ENCODE assay signal across 13 mouse cellular contexts in the genomic region with DNA sequence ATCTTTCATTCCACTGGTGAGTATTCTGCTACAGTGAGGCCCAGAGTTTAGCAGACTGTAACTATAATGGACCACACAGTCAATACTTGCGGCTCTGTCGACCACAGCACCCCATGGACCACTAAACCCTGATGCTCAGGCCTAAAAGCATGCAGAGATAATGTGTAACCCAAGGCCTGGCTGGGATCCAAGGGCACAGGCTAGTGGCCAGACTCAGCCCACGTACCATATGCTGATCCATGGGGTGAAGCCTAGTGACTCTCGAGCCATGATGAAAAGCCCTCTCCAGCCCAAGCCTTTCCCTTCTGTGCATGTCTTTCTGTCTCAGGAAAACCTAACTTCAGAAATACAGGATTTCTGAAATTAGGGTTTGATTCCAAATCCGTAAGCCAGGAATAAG. TPM values are rescaled to one million over a fixed set of nuclear protein-coding genes. Genes with fewer than 3 reads are reported as not detected.
DNase-seq lines count a peak whose midpoint lies in the region; ATAC-seq and TF ChIP-seq lines count a peak whose summit lies in the region.
"Had no signal": no experiment of that assay in that cellular context is flagged by ENCODE, and none has a peak within 500 bp of the region (broad histone marks: within the 10 kb centered on the region; RNA-seq: fewer than 3 reads in every experiment).

No protein-coding gene starts in this region.

- no peak for TF ChIP-seq CTCF in liver, postnatal 0 days (IDR thresholded peaks at IDR 0.05; ENCODE audit: low read depth)
- TF ChIP-seq CTCF in thymus, adult 2 months (IDR thresholded peaks at IDR 0.05; ENCODE audit: borderline replicate concordance, control insufficient read depth, extremely low read depth, insufficient read depth, low read length, poor library complexity) = no peak

- no peak overlapping the region for H3K9ac ChIP-seq in liver, postnatal 0 days (replicated peaks)
- H3K9ac ChIP-seq: heart, embryonic 13.5 days; hindbrain, embryonic 15.5 days had no signal

- peak; percentile 22 for DNase-seq in adrenal gland, postnatal 14 days
- no peak for DNase-seq in adrenal gland, adult 2 months
- DNase-seq in liver, postnatal 0 days = peak; percentile 36
- no peak for DNase-seq in liver
- DNase-seq in cerebellum, adult 8-10 months = peak; percentile 93
- DNase-seq in kidney, postnatal 10 days = peak; percentile 72
- DNase-seq in thymus, adult 2 months = no peak
- DNase-seq in left cerebral cortex, postnatal 14 days (ENCODE audit: low spot score in 2 of 2) = no peak
- DNase-seq: lung, adult 18-20 months; thymus, postnatal 14 days had no signal

- H3K27me3 ChIP-seq in liver, postnatal 0 days (ENCODE audit: insufficient read depth, low read length) = no peaks in the 10 kb centered on the region
- no peaks in the 10 kb centered on the region for H3K27me3 ChIP-seq in thymus, adult 2 months (ENCODE audit: control insufficient read depth, insufficient read depth, low read length)
- H3K27me3 ChIP-seq: heart, embryonic 13.5 days; hindbrain, embryonic 15.5 days; megakaryocyte, embryonic 14.5 days had no signal

- ATAC-seq in liver, postnatal 0 days = no peak

- H3K27ac ChIP-seq in liver, postnatal 0 days (ENCODE audit: low read depth) = no peak overlapping the region
- no peak overlapping the region for H3K27ac ChIP-seq in thymus, adult 2 months (ENCODE audit: control insufficient read depth, insufficient read depth, low read length)
- H3K27ac ChIP-seq: heart, embryonic 13.5 days; hindbrain, embryonic 15.5 days had no signal

- no peak overlapping the region for H3K4me2 ChIP-seq in liver, postnatal 0 days (ENCODE audit: low read depth, low read length)
- H3K4me2 ChIP-seq: heart, embryonic 13.5 days; hindbrain, embryonic 15.5 days had no signal

- no peaks in the 10 kb centered on the region for H3K4me1 ChIP-seq in liver, postnatal 0 days (ENCODE audit: insufficient read depth)
- H3K4me1 ChIP-seq in thymus, adult 2 months (replicated peaks; ENCODE audit: control insufficient read depth, insufficient read depth, low read length) = no peaks in the 10 kb centered on the region

- no peak overlapping the region for H3K4me3 ChIP-seq in liver, postnatal 0 days (ENCODE audit: low read depth, low read length)
- H3K4me3 ChIP-seq in thymus, adult 2 months (ENCODE audit: control insufficient read depth, insufficient read depth, low read length) = no peak overlapping the region
- H3K4me3 ChIP-seq: heart, embryonic 13.5 days; hindbrain, embryonic 15.5 days; megakaryocyte, embryonic 14.5 days had no signal

- WGBS in liver, postnatal 0 days (ENCODE audit: insufficient replicate concordance) = 59% methylated on average over 5 of the region's 5 CpGs
- 96% methylated on average over 5 of the region's 5 CpGs for WGBS in thymus, adult 2 months

- TF ChIP-seq POLR2A in thymus, adult 2 months (IDR thresholded peaks at IDR 0.05; ENCODE audit: control insufficient read depth, extremely low read depth, insufficient read depth, low read length, poor library complexity) = no peak

- no peaks in the 10 kb centered on the region for H3K9me3 ChIP-seq in liver, postnatal 0 days (ENCODE audit: low read length)
- H3K9me3 ChIP-seq: heart, embryonic 13.5 days; hindbrain, embryonic 15.5 days had no signal

- H3K36me3 ChIP-seq in liver, postnatal 0 days (replicated peaks; ENCODE audit: insufficient read depth, low read length) = no peaks in the 10 kb centered on the region
- H3K36me3 ChIP-seq in thymus, adult 2 months (ENCODE audit: control insufficient read depth, insufficient read depth, low read length) = no peaks in the 10 kb centered on the region
- H3K36me3 ChIP-seq: heart, embryonic 13.5 days; hindbrain, embryonic 15.5 days had no signal

- intact Hi-C loops in left cerebral cortex, postnatal 14 days (cut with DNase I) = no loop called here

- no peak for TF ChIP-seq EP300 in liver, postnatal 0 days (IDR thresholded peaks at IDR 0.05; ENCODE audit: low read depth)

RNA-seq across cellular contexts. Expression of a gene that starts 50.2 kb away (rescaled TPM):
- 24.1 and 33.5 TPM in 2 replicates for total RNA-seq in adrenal gland, postnatal 14 days (2021)
- 10 to 100 TPM; 21.2 to 22.1 TPM for total RNA-seq in adrenal gland, adult 2 months (2021)
- 7.9 and 10.5 TPM in 2 replicates for polyA plus RNA-seq in adrenal gland, adult 2 months (2012; rRNA removed)
- polyA plus RNA-seq in liver, postnatal 0 days (2015; fragmentation: Nextera tagmentation; extraction: Ambion mirVana) = 3.1 and 3.2 TPM in 2 replicates
- polyA plus RNA-seq in thymus, adult 2 months (2012; rRNA removed) = 12.0 and 14.6 TPM in 2 replicates
- total RNA-seq in left cerebral cortex, postnatal 14 days (2021) = 10 to 100 TPM; 38.7 to 39.8 TPM

Comparison
In these comparisons a context has a peak if more than half of its experiments do, and no peak if none do; other contexts are left out.
1. DNase-seq: peak in adrenal gland, postnatal 14 days (single experiment), liver, postnatal 0 days (single experiment), cerebellum, adult 8-10 months (single experiment) and kidney, postnatal 10 days (single experiment); none in adrenal gland, adult 2 months (single experiment), liver (single experiment), thymus, adult 2 months (single experiment) and left cerebral cortex, postnatal 14 days (0 of 2).